Mouse (Mus musculus) erythroblast, embryonic 14.5 days (primary cell): Measurements from ENCODE around the gene Alpk1.

Experiments used
- GATA1 ChIP-seq: IDR thresholded peaks from 2 replicates; pipeline ENCODE4 v1.6.1; 2012; ENCODE audit warnings: low read length, inconsistent platforms, mixed read lengths
- TAL1 ChIP-seq: IDR thresholded peaks from 3 replicates; pipeline ENCODE4 v1.6.1; 2012; ENCODE audit warnings: low read length, inconsistent platforms, mixed read lengths

- TF ChIP-seq GATA1 (peak; percentile 44; the same call in 1 of the 2 replicates), TAL1 (peak; percentile 67)
Measured at GRCm38 (mm10) chr3:127791595-127792561, 11.6 kb upstream of the Alpk1 start.
